Mouse (Mus musculus) neural tube, embryonic 13.5 days (tissue): ENCODE measurements around the gene E2f6. TPM values are rescaled to one million over a fixed set of nuclear protein-coding genes. Genes with fewer than 3 reads are reported as not detected.

Experiments
- ATAC-seq: fragments of 200-750 bp; cut with Nextera tagmentation; 2 replicates; pipeline ENCODE4 v1.8.0; 2017; ENCODE audit warnings: low read depth, mild to moderate bottlenecking, moderate TSS enrichment, moderate library complexity
- H3K27ac ChIP-seq: fragments of 300-500 bp; sonication (generic); replicated peaks from 2 replicates; pipeline ENCODE4 v1.5.1; 2015; ENCODE audit warnings: moderate library complexity, mild to moderate bottlenecking, inconsistent platforms
- H3K27me3 ChIP-seq: fragments of 300-500 bp; sonication (generic); 2 replicates; pipeline ENCODE4 v1.6.1; 2015; ENCODE audit warnings: mild to moderate bottlenecking, inconsistent platforms
- H3K36me3 ChIP-seq: fragments of 300-500 bp; sonication (generic); 2 replicates; pipeline ENCODE4 v1.6.1; 2015; ENCODE audit warnings: mild to moderate bottlenecking, inconsistent platforms
- H3K4me1 ChIP-seq: fragments of 300-500 bp; sonication (generic); replicated peaks from 2 replicates; pipeline ENCODE4 v1.6.1; 2015; ENCODE audit warnings: inconsistent platforms
- H3K4me2 ChIP-seq: fragments of 300-500 bp; sonication (generic); 2 replicates; pipeline ENCODE4 v1.6.1; 2015; ENCODE audit warnings: inconsistent platforms, mild to moderate bottlenecking, moderate library complexity
- H3K4me3 ChIP-seq: fragments of 300-500 bp; sonication (generic); 2 replicates; pipeline ENCODE4 v1.5.1; 2015; ENCODE audit warnings: mild to moderate bottlenecking, inconsistent platforms
- H3K9ac ChIP-seq: fragments of 300-500 bp; sonication (generic); 2 replicates; pipeline ENCODE4 v1.6.1; 2015; ENCODE audit warnings: moderate library complexity, mild to moderate bottlenecking, inconsistent platforms
- H3K9me3 ChIP-seq: fragments of 300-500 bp; sonication (generic); 2 replicates; pipeline ENCODE4 v1.6.1; 2016; ENCODE audit warnings: inconsistent platforms
- whole genome bisulfite sequencing: fragments of 180-500 bp; shearing (Covaris S2); methylation state at CpG from one replicate; pipeline ENCODE4 v1.1.7; 2015; 5-methylcytosine and 5-hydroxymethylcytosine counted together
- polyA plus RNA-seq: library from polyadenylated mRNA; unstranded; fragments of >200 nt; fragmentation: Nextera tagmentation; extraction: Ambion mirVana; gene quantifications from 2 replicates; pipeline ENCODE4 v1.2.1, GENCODE M21; 2015

E2f6 gene
- polyA plus RNA-seq, 1 experiment from 2014 or later: 36.7 TPM

DNA sequence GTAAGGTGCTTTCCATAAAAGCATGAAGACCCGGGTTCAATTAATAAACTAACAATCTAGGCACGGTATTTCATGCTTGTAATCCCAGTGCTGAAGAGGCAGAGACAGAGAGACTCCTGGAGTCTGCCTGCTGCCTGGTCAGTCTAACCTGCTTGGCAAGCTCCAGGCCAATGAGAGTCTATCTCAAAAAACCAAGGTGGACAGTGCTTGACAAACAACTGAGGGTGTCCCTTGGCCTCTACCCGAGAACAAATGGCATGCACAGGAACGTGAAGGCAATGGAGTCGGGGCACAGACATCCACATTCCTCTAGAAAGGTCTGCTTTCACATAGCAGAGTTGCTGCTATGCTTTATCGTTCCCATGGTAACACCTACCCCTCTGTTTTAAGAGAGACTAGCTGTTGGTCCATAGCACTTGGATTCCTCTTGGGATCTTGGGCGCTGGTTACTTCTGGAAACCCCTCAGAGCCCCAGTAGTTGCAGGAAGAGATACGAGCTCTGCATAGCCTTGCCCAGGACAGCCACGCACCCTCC, 59.2 kb downstream of the E2f6 start:
- Histone ChIP-seq H3K9ac (no peak overlapping the region), H3K27me3 (no peaks in the 10 kb centered on the region), H3K36me3 (no peaks in the 10 kb centered on the region), H3K9me3 (no peaks in the 10 kb centered on the region), H3K27ac (peak overlapping the region; percentile 75), H3K4me2 (no peak overlapping the region), H3K4me1 (peaks cover 26% of the 10 kb centered on the region), H3K4me3 (no peak overlapping the region)
- 53% methylated on average over 9 of the region's 9 CpGs for WGBS
- ATAC-seq: peak; percentile 36; the same call in 1 of the 2 replicates

DNA sequence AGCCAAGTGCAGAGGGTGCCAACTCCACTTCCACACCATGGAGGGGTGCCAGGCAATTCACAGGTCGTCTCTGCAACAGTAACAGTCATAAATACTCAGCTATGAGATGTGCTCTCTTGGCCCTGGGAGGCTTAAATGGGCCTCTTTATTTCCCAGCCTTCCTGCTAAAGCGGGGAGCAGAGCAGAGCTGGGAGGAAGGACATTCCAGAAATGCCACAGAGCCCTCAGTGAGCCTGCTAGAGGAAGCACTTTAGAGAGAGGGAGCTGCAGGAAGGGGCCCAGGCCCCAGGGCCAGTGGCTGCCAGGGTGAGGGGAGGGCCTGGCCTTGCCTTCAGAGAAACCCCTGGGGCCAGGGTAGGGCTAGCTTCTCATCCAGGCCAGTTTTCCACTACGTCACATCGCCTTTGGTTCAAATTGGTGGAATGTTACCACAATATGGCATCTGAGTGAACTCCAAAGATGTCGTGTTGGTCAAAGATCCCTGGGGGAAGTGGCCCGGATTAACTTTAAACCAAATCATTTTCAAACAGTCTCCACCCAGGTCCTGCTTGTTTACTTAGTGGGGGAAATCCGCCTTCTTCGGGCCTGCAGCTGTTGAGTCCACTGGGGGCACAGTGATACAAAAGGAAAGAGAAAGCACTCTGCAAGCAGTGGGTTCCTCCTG, 59.8 kb downstream of the E2f6 start:
- Histone ChIP-seq H3K27ac (peak overlapping the region; percentile 75), H3K4me2 (no peak overlapping the region), H3K9ac (no peak overlapping the region), H3K27me3 (no peaks in the 10 kb centered on the region), H3K4me1 (peaks cover 30% of the 10 kb centered on the region), H3K4me3 (no peak overlapping the region), H3K9me3 (no peaks in the 10 kb centered on the region), H3K36me3 (no peaks in the 10 kb centered on the region)
- WGBS: 45% methylated on average over 8 of the region's 8 CpGs
- ATAC-seq: peak; percentile 54

DNA sequence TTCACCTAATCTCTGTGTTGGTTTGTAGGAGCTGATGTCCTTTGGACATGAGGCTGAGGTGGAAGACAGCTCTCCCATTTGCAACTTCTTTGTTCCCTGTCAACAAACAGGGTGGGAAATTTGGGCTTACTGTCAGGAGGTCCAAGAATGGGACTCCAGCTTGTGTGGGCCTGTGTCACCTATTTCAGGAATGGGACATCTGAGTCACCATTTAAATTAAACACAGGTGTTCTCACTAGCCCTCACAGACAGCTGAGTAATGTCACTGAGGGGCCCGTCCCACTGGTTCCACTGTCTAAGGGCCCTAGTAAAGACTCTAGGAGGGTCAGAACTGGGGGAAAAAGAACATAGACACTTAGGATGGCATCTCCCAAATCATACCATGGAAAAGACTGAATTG, 61.2 kb downstream of the E2f6 start:
- no peak overlapping the region for H3K4me2 ChIP-seq
- H3K9ac ChIP-seq: no peak overlapping the region

DNA sequence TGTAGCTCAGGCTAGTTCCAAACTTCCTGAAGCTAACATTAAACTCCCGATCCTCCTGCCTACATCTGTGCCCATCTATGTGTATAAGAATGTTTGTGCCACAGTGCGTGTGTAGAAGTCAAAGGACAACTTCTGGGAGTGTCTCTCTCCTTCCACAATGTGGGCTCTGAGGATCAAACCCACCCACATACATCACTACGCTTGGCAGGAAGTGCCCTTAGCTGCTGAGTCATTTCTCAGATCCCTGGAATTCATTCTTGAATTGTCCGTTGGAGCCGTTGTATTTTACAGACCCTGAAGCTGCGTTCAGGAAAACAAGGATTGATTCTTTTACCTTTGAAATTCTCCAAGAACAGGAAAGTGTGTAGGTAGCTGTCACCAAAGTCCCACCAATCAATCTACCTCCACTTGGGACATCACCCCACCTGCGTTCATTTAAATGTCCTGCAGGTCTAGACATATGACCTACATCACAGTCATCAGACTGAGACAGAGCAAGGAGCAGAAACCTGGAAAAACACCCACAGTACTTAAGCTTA, 62.2 kb downstream of the E2f6 start:
- Histone ChIP-seq H3K4me1 (peaks cover 36% of the 10 kb centered on the region), H3K9me3 (no peaks in the 10 kb centered on the region), H3K9ac (no peak overlapping the region), H3K36me3 (no peaks in the 10 kb centered on the region), H3K4me3 (no peak overlapping the region), H3K27me3 (no peaks in the 10 kb centered on the region), H3K27ac (no peak overlapping the region), H3K4me2 (no peak overlapping the region)
- 80% methylated on average over 7 of the region's 7 CpGs for WGBS
- no peak for ATAC-seq

More for the DNA sequence above, 61.2 kb downstream of the E2f6 start:
- H3K4me1 ChIP-seq: peaks cover 30% of the 10 kb centered on the region
- H3K36me3 ChIP-seq: no peaks in the 10 kb centered on the region
- WGBS: 89% methylated on average over 1 of the region's 1 CpGs
- no peak overlapping the region for H3K27ac ChIP-seq
- no peak overlapping the region for H3K4me3 ChIP-seq
- no peak for ATAC-seq
- no peaks in the 10 kb centered on the region for H3K9me3 ChIP-seq
- no peaks in the 10 kb centered on the region for H3K27me3 ChIP-seq

DNA sequence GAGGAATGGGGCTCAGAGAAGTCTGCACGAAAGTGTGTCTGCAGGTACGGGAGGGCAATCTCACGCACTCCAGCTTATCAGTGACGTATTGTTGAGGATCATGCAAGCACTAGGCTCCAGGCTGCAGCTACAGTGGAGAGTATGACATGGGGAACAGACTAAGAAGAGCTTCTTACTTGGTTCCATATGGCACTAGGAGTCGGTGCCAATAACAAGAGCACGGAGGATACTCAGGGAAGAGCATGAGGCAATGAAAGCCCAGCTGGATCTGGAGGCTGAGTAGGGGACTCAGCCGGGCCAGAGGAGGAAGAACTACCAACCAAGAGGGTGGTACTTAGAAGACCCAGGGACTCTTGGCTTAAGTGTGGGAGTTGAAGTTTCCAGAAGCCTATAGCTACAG, 62.8 kb downstream of the E2f6 start:
- Histone ChIP-seq H3K4me1 (peaks cover 34% of the 10 kb centered on the region), H3K9me3 (no peaks in the 10 kb centered on the region), H3K27ac (no peak overlapping the region), H3K36me3 (no peaks in the 10 kb centered on the region), H3K4me2 (no peak overlapping the region), H3K4me3 (no peak overlapping the region), H3K27me3 (no peaks in the 10 kb centered on the region), H3K9ac (no peak overlapping the region)
- 92% methylated on average over 7 of the region's 7 CpGs for WGBS
- no peak for ATAC-seq

DNA sequence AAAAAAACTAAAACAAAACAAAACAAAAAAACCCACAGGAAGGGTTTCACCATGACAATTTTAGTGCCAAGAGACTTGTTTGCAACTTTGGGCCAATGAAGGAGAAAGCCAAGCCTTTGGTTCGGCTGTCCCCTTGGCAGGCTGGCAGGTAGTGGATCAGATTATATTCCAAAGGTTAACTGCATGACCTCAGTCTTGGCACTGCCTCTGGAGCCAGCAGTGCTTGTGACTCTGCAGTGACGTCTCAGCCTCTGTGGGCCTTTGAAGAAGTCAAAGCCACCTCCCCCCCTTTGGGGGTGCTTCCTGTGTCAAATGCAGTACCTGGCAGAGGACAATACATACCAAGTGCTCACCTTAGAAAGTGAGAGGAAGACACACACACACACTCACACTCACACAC, 63.3 kb downstream of the E2f6 start:
- Histone ChIP-seq H3K4me3 (no peak overlapping the region), H3K4me2 (no peak overlapping the region), H3K36me3 (no peaks in the 10 kb centered on the region), H3K9me3 (no peaks in the 10 kb centered on the region), H3K4me1 (peaks cover 29% of the 10 kb centered on the region), H3K27me3 (no peaks in the 10 kb centered on the region), H3K9ac (no peak overlapping the region), H3K27ac (no peak overlapping the region)
- WGBS: 60% methylated on average over 2 of the region's 2 CpGs
- ATAC-seq: no peak

DNA sequence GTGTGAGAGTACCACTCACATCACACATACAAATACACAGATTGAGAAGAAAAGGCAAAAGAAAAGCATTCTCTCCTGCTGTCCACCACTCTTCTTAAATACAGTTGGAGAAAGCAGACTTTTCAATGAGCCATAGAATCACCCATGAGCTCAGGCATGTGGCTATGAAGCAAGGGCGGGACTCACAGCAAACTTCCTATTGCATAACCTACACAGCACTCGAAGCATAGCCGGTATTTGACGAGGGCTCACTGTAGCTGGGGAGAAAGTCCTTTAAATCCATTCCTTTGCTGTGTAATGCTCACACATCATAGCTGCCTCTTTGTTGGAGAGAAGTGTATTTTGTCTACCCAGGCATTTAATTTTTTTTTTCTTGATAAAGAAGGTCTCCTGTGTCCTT, 64.5 kb downstream of the E2f6 start:
- no peaks in the 10 kb centered on the region for H3K9me3 ChIP-seq
- peaks cover 17% of the 10 kb centered on the region for H3K4me1 ChIP-seq
- no peak overlapping the region for H3K27ac ChIP-seq
- WGBS: 85% methylated on average over 4 of the region's 4 CpGs
- no peak for ATAC-seq
- H3K4me3 ChIP-seq: no peak overlapping the region
- no peak overlapping the region for H3K4me2 ChIP-seq
- no peak overlapping the region for H3K9ac ChIP-seq
- no peaks in the 10 kb centered on the region for H3K27me3 ChIP-seq
- no peaks in the 10 kb centered on the region for H3K36me3 ChIP-seq

DNA sequence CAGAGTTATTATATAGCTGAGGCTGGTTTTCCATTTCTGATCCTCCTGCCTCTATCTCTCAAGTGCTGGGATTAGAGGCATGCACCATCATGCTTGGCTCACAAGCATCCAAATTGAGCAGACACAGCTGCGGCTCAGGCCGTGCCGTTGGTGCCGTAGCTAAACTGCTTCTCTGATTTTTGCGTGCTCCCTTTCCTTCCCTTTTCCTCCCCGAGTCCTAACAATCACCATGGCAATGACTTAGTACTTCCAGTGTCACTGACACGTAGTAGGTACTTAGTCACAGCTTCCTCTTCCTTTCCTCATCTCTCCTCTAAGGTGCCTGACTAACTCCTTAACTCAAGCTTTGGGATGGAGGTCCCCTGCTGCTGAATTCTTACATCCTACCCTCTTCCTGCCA, 64.9 kb downstream of the E2f6 start:
- H3K4me3 ChIP-seq: no peak overlapping the region
- no peaks in the 10 kb centered on the region for H3K9me3 ChIP-seq
- H3K27me3 ChIP-seq: no peaks in the 10 kb centered on the region
- 0 out of 2 replicates have a peak, but pooled peaks cover 13% of the 10 kb centered on the region for H3K4me1 ChIP-seq
- ATAC-seq: no peak
- H3K9ac ChIP-seq: no peak overlapping the region
- WGBS: 77% methylated on average over 7 of the region's 7 CpGs
- H3K36me3 ChIP-seq: no peaks in the 10 kb centered on the region
- no peak overlapping the region for H3K4me2 ChIP-seq
- no peak overlapping the region for H3K27ac ChIP-seq

DNA sequence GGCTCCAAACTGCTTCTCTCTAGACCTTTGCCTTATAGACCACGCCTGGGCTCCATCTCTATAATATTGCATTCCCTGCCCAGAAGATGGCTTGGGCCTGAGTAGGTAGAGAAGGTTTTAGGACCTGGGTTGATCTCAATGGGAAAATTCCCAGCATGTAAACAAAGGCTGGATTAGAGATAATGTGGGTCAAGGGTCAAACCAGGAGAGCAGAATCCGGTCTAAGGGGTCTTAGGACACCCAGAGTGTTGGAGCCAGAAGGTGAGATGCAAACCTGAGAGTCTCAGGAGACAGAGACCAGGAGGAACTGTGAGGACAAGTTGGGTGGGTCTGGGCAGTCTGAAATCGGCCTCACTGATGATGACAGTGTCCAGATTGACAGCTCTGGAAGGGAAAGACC, 65.9 kb downstream of the E2f6 start:
- WGBS: 64% methylated on average over 3 of the region's 3 CpGs
- ATAC-seq: no peak

DNA sequence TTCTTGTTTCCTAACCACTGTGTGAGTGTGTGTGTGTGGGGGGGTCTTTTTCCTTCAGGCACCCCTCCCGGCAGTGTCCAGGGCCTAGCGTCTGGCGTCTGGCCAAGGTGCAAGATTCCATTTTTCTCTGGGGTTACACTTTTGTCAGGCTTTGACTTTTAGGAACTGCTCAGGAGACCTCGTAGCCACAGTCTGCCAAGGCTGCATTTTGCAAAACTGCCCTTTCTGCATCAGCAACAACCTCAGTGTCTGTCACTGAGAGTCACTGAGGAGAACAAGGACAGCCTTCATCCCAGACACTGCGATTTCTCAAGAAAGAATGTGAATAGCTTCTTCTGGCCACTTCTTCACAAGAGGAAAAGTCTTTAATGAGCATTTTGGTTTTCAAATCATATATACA, 66.4 kb downstream of the E2f6 start:
- WGBS: 75% methylated on average over 5 of the region's 5 CpGs
- Histone ChIP-seq H3K36me3 (no peaks in the 10 kb centered on the region), H3K9ac (no peak overlapping the region), H3K27ac (no peak overlapping the region; the same call in 1 of the 2 replicates), H3K4me3 (no peak overlapping the region), H3K4me2 (no peak overlapping the region), H3K9me3 (no peaks in the 10 kb centered on the region), H3K4me1 (0 out of 2 replicates have a peak, but pooled peaks cover 13% of the 10 kb centered on the region), H3K27me3 (no peaks in the 10 kb centered on the region)
- no peak for ATAC-seq

More for the DNA sequence above, 65.9 kb downstream of the E2f6 start:
- H3K36me3 ChIP-seq: no peaks in the 10 kb centered on the region
- H3K4me2 ChIP-seq: no peak overlapping the region
- no peaks in the 10 kb centered on the region for H3K27me3 ChIP-seq
- H3K4me1 ChIP-seq: 0 out of 2 replicates have a peak, but pooled peaks cover 13% of the 10 kb centered on the region
- H3K9ac ChIP-seq: no peak overlapping the region
- H3K9me3 ChIP-seq: no peaks in the 10 kb centered on the region
- H3K4me3 ChIP-seq: no peak overlapping the region
- H3K27ac ChIP-seq: no peak overlapping the region

DNA sequence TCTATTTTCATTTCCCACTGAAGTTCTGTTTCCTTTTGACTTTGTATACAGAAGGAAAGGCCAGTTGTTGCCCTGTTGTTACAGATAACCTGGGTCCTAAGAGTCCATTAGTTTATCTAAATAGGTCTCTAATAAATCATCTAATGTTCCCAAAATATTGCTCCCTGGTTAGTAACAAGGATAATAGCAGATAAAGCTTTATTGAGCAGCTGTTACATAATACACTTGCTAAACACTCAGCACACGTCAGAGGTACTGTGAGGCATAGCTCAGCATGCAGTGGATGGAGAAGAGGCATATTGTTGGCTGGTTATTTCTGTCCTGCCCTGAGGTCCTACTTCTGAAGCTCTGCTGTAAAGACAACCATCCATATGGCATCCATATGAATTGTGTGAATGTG, 66.9 kb downstream of the E2f6 start:
- no peak overlapping the region for H3K4me2 ChIP-seq

DNA sequence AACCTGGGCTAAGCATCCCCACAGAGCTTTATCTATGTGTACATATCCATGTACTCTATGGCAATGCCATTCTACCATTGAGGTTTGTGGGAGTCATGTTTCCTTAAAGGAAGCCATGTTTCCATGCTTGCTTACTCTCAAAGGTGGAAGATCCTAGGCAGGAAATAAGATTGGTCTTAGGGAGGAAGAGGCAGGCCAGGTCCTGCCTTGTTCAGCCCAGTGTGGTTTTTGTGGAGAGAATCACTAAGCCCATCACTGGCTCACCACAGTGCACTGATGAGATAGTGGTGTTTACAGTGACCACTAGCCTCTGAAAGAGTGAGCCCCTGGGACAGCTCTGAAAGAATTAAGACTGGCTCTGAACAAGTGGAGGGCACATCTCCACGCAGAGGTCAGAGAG, 68.6 kb downstream of the E2f6 start:
- H3K27me3 ChIP-seq: no peaks in the 10 kb centered on the region
- ATAC-seq: no peak
- no peak overlapping the region for H3K9ac ChIP-seq
- no peak overlapping the region for H3K4me3 ChIP-seq
- no peak overlapping the region for H3K4me2 ChIP-seq
- WGBS: 88% methylated on average over 1 of the region's 1 CpGs
- H3K4me1 ChIP-seq: 0 out of 2 replicates have a peak, but pooled peaks cover 13% of the 10 kb centered on the region
- no peaks in the 10 kb centered on the region for H3K36me3 ChIP-seq
- H3K9me3 ChIP-seq: no peaks in the 10 kb centered on the region
- H3K27ac ChIP-seq: no peak overlapping the region

More for the DNA sequence above, 66.9 kb downstream of the E2f6 start:
- H3K36me3 ChIP-seq: no peaks in the 10 kb centered on the region
- H3K4me3 ChIP-seq: no peak overlapping the region
- H3K27me3 ChIP-seq: no peaks in the 10 kb centered on the region
- no peak for ATAC-seq
- no peak overlapping the region for H3K27ac ChIP-seq
- H3K9ac ChIP-seq: no peak overlapping the region
- H3K9me3 ChIP-seq: no peaks in the 10 kb centered on the region
- 0 out of 2 replicates have a peak, but pooled peaks cover 13% of the 10 kb centered on the region for H3K4me1 ChIP-seq
- WGBS: 49% methylated on average over 1 of the region's 1 CpGs
